Mouse (Mus musculus) kidney, adult 9 months (tissue): ENCODE results near the gene Setx.
"Not testable (repeated sequence)": the region's sequence is repeated elsewhere in the genome, so short reads cannot be mapped to it uniquely, and the experiment has no call there.

Experiments used
- DNase-seq: peaks from one replicate; pipeline ENCODE4 v3.0.0; 2022

Gene Setx

DNA sequence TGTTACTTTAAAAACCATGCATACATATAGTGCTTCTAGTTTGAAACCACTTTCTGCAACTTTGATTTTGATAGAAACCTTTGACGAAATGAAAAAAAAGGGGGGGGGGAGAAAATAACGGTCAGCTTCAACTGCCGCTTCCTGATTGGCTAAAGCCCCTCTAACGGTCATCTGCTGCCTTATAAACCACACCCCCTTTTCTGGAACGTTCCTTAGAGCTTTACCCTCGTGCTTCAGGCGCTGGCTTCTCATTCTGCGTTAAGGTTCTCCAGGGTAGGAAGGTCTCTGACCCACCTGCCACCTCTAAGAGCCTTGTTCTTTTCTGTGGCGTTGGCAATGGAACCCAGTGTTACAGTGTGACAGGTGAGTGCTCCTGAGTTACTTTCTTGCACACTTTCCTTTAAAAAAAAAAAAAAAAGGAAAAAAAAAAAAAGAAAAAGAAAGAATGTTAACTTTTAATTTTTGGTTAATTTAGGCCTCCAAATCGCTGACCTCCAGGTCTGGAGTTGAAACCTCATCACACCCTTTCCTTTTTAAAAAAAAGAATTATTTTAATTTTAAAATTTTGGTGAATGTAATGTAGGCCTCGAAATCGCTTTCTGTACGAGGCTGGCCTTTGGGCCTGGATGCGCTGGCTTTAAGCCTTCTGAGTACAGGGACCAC, at the start of gene Setx:
TSS of gene Setx (plus strand) at position 275 of the 663 bp plus-strand sequence.
- DNase-seq: peak; percentile 14

DNA sequence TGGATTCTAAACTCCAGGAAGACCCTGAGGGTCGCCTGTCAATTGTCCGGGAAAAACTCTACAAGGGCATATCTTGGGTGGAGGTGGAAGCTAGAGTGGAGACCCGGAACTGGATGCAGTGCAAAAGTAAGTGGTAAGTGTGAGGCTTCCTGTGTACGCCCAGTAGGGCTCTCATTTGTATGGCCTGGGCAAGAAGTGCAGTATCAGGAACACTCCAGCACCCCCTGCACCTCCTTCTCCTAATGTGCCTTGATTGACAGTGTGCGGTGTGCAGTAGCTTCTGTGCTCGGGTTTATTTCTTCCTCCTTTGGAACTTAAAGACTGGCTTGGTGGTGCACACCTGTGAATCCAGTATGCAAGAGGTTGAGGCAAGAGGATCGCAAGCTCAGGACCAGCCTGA, 49.3 kb upstream of the Setx start:
- DNase-seq: no peak

DNA sequence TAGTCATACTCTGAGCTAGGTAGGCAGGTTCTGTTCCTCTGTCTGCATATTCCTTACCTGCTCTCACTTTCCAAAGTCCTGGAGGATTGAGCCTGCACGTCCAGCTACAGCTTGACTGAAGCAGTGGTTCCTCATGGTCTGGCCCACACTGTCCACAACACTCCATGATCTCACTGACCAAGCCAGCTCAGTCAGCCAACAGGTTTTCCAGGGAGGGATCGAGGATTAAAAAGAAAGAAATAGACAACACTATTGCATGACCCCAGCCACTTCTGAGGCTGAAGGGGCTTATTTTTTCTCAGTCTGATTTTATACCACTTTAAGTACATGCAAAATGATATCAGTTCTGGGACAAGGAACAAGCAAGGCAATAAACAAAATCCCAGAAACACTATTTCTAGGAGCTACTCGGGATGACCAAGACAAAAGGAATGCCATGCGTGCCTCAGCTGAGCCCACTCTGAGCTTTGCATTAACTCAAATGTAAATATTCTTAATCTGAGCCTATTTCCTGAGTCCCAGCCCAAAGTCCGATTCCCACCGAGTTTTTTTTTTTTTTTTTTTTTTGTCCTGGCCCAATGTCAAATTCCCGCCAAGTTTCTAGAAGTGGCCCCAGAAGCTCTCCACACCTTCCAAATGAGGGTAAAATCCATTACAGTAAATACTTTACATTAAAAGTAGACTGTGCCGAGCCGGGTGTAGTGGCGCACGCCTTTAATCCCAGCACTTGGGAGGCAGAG, 48.5 kb upstream of the Setx start:
- no peak for DNase-seq

DNA sequence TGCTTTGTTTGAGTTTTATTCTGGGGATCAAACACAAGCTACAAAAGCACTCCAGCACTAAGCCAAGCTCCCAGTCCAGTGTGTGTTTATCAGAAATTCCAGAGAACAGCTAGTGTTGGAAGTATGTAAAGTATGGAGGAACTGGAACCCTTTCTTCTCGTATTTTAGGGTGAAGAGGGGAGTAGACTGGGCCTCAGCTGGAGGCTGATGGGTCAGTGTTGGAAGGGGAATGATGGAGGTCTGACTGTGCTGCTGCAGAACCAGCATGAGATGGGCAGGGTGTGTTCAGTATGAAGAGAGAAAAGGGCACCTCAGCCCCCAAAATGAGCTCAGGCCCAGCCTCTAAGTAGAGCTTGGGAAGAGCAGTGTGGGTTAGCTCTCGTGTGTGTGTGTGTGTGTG, 47.8 kb upstream of the Setx start:
- DNase-seq: no peak

DNA sequence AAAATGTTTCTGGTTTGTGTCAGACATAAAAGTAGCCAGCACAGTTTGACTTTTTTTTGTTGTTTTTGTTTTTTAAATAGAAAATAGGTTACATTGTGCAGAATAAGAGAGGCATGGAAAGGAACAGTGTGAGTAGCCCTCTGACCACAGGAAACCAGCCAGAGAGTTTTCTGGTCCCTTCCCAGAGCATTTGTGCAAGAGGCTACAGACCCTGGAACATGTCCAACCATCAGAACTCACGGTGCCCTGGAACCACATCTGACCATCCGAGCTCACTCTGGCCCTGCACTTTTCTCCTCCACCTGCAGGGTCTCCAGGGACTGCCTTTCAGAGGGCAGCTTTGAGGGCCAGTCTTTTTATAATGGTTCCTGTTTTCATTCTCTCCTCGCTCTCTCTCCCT, 42.0 kb upstream of the Setx start:
- peak; percentile 27 for DNase-seq

DNA sequence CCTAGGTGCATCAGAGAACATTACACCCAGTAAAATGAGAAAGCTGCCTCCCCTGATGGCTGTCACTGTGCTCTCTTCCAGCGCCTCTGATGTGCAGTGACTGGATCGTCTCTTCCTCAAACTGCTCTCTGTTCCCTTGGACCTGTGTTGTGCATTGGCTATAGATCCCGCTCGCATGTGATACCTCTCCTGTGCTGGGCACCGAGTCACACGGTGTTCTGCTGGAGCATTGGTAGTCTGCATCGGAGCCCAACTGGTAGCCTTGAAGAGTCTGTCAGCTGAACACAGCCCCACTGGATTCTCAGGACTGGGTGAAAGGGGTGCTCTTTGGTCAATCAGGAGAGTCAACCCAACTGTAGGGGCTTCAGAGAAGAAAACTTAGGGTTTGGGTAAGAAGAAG, 38.0 kb upstream of the Setx start:
- no peak for DNase-seq

DNA sequence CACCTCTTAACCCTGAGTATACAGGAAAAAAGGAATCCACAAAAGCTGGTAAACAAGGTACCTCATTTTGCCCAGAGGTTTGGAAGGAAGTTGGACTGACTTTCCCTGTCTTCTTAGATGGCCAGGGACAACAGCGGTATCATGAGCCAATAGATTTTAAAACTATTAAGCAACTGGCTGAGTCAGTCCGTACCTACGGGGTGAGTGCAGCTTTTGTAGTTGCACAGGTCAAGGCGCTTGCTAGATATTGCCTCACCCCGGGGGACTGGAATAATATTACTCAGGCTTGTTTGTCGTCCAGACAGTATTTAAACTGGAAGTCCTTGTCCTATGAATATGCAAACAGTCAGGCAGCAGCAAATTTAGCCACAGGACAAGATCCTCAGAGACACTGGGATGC, 34.7 kb upstream of the Setx start:
- not testable (repeated sequence) for DNase-seq

DNA sequence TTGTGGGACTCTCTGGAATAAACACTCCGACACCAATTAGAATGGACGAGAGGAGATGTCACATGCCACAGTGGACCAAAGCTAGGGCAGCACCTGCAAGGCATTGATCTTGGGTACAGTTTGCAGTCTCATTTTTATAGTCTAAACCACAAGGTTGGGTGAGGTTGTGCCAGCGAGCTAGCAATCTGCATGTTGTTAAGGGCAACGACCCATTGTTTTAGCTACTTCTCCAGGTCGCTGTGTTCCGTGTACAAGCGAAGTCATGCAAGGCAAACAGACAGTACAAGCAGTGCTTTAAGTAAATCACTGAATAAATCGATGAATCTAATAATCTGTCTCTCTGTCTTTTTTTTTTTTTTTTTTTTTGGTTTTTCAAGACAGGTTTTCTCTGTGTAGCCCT, 28.3 kb upstream of the Setx start:
- DNase-seq: no peak

DNA sequence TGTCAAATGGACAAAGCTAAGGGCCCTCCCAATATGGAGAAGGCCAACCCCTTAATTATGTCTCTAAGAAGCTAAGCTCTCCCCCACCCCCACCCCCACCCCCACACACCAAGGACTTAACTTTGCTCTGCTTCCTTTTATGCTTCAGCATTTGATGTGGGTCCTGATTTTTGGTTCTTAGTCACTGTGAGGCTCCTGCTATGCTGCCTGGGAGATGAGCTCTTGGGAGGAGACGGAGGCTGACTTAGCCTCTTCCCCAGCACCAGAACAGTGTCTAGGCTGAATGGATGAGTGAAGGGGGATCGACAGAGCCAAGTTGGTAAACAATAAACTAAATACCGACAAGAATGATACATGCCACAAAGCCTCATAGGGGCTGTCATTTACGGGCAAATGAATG, 27.2 kb upstream of the Setx start:
- DNase-seq: no peak

DNA sequence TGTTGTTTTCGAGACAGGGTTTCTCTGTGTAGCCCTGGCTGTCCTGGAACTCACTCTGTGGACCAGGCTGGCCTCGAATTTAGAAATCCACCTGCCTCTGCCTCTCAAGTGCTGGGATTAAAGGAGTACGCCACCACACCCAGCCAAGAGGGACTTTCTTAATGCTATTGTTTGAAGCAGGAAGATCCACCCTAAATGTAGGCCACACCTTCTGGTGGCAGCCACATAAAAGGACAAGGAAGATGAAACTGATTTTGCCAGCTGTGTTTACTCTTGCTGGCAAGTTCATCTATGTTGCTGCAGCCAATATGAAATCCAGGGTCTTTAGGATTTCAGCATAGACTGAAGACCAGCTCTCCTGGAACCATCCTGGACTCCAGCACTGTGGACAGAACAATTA, 26.5 kb upstream of the Setx start:
- no peak for DNase-seq

DNA sequence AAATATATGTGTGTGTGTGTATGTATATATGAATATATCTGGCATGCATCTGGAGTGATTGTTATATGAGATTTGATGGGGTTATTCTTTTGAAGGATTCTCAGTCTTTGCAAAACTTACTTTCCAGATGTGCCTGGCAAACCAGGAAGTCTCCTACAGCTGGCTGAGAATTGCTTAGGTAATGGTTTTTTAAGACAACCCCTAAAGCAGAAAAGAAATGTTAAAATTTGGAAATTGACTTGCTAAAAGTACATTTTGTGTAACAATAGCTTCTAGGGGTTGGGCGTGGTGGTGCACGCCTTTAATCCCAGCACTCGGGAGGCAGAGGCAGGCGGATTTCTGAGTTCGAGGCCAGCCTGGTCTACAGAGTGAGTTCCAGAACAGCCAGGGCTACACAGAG, 26.0 kb upstream of the Setx start:
- not testable (repeated sequence) for DNase-seq

DNA sequence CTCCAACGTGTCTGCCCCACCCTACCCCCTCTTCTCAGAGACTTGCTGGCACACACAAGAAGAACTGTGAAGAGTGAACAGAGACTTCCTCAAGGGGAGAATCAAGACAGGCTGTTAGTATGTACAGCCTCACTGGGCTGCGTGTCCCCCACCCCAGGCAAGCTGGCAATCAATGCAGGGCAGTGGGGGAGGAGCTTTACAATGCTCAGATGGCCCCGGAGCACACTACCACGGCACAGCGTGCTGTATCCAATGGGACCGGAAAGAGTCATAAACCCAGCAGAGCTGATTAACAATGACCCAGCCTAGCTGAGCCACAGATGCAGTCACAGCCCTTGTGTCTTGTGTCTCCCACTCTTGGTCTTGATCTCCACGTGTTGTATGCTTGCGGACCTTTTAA, 25.2 kb upstream of the Setx start:
- no peak for DNase-seq

DNA sequence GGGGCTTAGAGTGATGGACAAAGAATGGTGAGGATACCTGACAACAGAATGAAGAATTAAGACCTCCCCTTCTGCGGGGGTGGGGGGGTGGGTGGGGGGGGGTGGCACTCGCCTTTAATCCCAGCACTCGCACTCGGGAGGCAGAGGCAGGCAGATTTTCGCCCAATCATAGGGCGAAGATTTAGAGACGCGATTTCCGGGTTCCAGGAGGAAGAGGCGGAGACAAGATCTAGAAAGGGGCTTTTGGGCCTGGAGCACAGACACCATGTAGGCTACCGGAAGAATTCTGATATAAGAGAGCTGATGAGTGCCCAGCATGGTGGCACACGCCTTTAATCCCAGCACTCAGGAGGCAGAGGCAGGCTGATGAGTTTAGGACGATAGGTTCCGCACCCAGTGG, 24.3 kb upstream of the Setx start:
- DNase-seq: no peak

DNA sequence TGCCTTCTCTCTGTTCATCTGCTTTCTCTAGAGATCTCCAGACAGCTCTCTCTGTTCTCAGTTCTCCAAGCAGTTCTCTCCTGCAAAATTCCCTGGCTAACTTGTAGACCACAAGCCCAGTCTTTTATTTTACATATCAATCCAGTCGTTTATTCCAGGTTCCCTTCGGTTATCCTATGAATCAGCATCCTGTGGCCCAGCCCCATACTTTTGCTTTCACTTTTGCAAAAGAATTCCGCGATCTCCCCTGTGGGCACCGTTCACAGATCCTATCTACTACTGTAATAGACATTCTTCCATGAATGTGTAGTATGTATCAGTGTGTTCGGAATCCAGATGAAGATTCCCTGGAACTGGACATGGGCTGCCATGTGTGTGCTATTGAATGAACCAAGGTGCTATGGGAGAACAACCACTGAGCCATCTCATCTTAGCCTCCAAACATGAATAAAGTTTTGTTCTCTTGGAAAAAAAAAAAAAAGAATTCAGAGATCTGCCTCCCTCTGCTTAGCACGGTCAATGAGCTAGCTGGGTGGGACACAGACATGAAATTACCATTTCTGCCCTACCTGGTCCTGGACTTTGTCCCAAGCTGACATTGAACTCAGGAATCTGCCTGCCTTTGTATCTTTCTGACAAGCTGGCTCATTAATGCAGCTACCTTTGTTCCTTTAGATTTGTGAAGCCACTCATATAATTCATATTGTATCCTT, 23.0 kb upstream of the Setx start:
- peak; percentile 26 for DNase-seq

DNA sequence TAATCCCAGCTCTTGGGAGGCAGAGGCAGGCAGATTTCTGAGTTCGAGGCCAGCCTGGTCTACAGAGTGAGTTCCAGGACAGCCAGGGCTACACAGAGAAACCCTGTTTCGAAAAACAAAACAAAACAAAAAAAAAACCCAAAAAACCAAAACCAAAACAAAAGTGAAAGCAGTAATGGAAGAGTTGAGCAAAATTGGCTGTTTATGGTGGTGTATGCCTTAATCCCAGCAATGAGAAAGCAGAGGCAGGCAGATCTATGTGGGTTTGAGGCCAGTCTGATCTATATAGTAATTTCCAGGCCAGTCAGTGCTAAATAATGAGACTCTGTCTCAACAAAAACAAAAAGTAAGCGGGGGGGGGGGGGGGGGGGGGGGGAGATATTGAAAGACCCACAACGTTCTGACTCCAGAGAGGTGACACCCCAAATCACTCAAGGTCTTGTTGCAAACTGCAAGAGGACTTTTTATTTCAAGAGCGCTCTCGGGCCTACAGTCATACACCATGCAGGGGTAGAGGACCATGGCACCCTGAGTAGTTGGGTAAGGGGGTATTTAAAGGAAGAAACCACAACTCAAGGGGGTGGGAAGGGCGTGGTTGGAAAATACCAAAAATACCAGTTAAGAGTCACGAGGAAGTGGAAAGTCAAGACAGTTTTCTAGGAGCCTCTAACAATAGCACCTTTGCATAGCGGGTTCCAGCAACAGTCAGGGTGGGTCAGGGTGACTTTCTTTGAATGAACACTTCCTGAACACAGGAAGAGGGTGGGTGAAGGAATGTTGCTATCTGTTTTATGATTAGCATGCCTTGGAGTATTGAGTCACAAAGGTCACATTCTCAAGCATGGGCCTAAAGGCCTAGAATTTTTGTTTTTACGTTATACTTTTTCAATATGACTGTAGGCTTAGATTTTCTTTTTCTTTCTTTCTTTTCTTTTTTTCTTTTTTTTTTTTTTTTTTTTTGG, 21.3 kb upstream of the Setx start:
- DNase-seq: peak; percentile 4

DNA sequence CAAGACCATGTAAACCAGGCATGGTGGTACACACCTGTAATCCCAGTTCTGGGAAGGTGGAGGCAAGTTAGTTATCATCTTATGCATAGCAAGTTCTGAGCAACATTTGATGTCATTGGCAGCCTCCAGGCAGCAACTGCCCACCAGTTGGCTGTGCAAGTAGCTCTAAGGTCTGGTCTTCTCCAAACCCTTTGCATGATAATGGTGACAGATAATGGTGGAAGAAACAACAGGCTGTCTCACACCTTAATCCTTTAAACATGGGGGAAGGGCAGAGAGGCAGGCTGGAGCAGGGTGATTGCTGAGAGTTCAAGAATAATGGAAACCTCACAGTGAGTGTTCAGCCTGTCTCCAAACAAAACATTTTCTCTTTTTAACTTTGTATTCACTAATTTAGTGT, 3.0 kb upstream of the Setx start:
- no peak for DNase-seq

DNA sequence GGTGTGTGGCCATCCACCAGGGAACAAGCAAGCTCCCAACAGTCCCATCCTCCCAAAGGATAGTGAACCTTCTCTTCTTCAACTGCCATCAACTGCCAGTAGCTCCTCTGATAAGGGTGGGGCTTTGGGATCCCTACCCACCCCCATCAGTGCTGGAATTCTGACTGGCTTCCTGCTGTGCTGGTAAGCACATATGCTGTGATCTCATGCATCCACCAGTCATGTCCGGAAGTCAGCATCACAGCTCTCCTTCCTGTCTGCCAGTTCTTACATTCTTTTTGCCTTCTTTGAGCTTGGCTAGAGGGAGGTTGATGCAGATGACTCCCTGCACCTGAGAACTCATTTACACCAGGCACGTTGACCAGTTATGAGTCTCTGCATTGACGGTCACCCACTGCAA, 1.5 kb upstream of the Setx start:
- no peak for DNase-seq

DNA sequence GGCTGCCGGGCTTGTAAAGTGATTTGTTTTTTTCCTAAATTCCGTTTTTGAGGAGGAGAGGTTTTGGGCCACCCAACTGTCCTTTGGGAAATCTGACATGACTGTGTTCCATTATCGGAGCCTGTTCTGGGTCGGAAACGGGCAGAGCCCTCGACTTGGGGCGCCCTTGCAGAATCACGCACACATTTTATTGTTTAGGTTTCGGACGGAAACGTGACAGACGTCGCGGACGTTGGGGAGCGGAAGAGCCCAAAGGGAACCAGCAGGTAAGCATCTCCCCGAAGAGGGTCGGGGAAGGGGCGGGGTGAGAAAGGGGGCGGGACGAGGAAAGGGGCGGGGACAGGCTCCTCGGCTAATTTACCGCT, 572 bp downstream of the Setx start:
- DNase-seq: no peak

DNA sequence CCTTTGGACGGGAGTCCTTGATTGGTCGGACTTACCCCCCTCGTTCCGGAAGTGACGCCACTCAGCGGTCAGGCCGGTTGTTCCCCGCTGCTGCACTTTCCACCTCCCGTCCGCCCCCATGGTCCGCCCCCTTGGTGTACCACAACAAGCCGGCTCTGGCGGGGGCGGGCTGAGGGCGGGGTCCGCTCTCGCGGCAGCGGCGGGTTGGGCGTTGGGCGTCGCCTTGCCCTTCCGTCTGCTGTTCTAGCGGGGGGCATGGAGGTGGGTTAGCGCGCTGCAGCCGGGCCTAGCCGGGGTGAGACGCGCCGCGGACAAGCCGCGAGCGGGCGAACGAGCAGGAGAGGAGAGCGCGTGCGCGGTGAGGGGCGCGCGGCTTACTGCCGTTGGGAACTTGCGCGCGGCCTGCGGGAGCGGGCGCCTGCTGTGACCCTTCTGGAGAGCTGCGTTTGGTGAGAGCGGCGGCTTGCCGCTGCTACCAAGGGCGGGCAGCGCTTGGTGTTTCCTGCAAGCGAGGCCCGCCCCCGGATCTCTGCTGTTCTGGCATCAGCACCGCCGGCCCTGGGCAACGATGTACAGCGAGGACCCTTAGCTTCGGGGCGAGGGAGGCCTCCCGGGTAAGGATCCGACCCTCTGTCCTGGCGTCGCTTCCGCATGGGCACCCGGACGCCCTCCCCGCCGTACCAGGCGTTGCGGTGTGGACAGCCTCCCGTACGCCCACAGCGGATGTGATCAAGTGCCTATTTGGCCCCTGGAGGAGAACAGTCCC, 1.1 kb downstream of the Setx start:
- DNase-seq: peak; percentile 99

DNA sequence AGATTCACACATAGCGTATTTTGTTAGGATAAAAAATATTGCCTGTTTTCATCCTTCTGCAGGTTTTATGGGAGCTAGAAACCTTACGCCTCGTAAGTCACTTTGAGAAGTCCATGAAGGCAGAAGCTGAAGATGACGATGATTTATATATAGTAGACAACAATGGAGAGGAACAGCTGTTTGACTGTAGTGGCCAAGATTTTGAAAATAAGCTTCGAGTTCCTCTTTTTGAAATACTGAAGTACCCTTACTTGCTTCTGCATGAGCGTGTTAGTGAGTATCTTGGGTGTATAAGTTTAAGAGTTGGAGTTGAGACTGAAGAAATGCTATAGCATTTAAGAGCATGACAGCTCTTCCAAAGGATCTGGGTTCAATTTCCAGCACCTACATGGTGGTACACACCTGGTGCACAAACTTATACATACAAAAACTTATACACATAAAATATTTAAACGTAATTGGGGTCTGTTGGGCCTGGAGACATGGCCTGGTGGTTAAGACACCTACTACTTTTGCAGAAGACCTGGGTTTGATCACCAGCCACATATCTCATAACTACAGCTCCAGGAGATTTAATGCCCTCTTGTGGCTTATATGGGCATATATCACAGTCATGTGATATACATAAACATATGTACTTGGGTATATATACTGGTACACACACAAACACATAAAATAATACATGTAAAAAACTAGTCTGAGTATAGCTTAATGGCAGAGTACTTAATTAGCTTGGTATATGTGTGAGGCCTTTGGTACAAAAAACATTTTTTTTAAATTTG, 6.3 kb downstream of the Setx start:
- DNase-seq: no peak

DNA sequence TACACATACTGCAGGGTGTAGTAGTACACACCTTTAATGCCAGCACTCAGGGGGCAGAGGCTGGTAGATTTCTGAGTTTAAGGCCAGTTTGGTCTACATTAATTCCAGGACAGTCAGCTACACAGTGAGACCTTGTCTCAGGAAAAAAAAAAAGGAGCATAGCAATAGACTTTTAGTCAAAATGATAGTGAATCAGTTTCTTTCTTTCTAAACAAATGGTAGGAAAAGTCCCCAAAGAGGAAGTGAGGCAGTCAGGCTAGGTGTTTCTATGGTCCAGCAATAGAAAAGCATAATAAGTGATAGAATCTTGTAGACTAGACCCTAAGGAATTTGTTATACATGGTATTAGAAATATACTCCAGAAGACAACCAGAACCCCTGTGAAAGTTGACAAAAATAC, 11.2 kb downstream of the Setx start:
- no peak for DNase-seq

DNA sequence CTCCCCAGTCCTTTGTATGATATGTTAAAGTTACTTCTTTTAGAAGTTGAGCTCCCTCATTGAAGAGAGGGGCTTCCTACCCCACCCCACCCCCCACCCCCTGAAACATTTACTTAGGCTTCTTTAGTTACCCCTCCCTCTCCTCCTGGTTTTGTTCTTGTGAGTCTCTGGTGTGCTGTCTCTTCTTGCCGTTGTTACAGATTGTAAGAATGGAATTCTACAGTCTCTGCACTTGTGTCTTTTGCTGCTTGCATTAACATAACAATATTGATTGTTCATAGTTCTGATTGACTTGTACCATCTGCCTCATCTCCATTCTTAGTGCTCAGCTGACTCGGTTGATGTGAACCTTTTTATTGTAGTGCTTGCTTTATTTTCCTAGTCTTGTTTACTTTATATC, 28.0 kb downstream of the Setx start:
- DNase-seq: no peak
